Mouse (Mus musculus) liver, embryonic 14.5 days (tissue): Measurements from ENCODE around the gene Epc2. TPM values are rescaled to one million over a fixed set of nuclear protein-coding genes. Genes with fewer than 3 reads are reported as not detected.

Experiments used
- ATAC-seq: fragments of 200-750 bp; cut with Nextera tagmentation; 2 replicates; pipeline ENCODE4 v1.8.0; 2017; ENCODE audit warnings: moderate number of reproducible peaks, mild to moderate bottlenecking, moderate library complexity; ENCODE audit not compliant: insufficient read depth
- DNase-seq, 3 experiments: peaks; one replicate each; pipeline ENCODE4 v3.0.0-alpha.2; 2012 to 2013; ENCODE audit warnings: low read depth in 3 of 3, low spot score in 3 of 3
- H3K27ac ChIP-seq: fragments of 300-500 bp; sonication (generic); 2 replicates; pipeline ENCODE4 v1.5.1; 2014; ENCODE audit warnings: moderate library complexity, mild to moderate bottlenecking, control low read depth, inconsistent platforms
- H3K27me3 ChIP-seq: fragments of 300-500 bp; sonication (generic); 2 replicates; pipeline ENCODE4 v1.6.1; 2014; ENCODE audit warnings: mild to moderate bottlenecking, low read length, moderate library complexity; ENCODE audit not compliant: control insufficient read depth, insufficient read depth
- H3K36me3 ChIP-seq: fragments of 300-500 bp; sonication (generic); replicated peaks from 2 replicates; pipeline ENCODE4 v1.6.1; 2014; ENCODE audit warnings: low read depth; ENCODE audit not compliant: control insufficient read depth, insufficient read depth
- H3K4me1 ChIP-seq, 2 experiments: fragments of 200-500 bp in 1 of 2; fragments of 300-500 bp in 1 of 2; sonication (generic) in 1 of 2; replicated peaks; 2 replicates each; pipeline ENCODE4 v1.6.1; 2012 to 2014; ENCODE audit warnings: antibody characterized with exemption in 1 of 2, inconsistent platforms in 1 of 2, low read length in 1 of 2; ENCODE audit not compliant: control insufficient read depth in 2 of 2, insufficient read depth in 2 of 2
- H3K4me2 ChIP-seq: fragments of 300-500 bp; sonication (generic); 2 replicates; pipeline ENCODE4 v1.6.1; 2014; ENCODE audit warnings: low read depth, mild to moderate bottlenecking, control low read depth, moderate library complexity
- H3K4me3 ChIP-seq, 2 experiments: fragments of 200-500 bp in 1 of 2; fragments of 300-500 bp in 1 of 2; sonication (generic) in 1 of 2; 2 replicates each; pipeline ENCODE4 v1.5.1; 2012 to 2014; ENCODE audit warnings: low read depth in 2 of 2, low read length in 2 of 2, mild to moderate bottlenecking in 2 of 2, control low read depth in 1 of 2, inconsistent platforms in 1 of 2, moderate library complexity in 1 of 2; ENCODE audit not compliant: insufficient read depth in 1 of 2
- H3K9ac ChIP-seq: fragments of 300-500 bp; sonication (generic); replicated peaks from 2 replicates; pipeline ENCODE4 v1.6.1; 2014; ENCODE audit warnings: mild to moderate bottlenecking, control low read depth, moderate library complexity
- H3K9me3 ChIP-seq: fragments of 300-500 bp; sonication (generic); 2 replicates; pipeline ENCODE4 v1.6.1; 2016; ENCODE audit warnings: low read length, mixed read lengths; ENCODE audit not compliant: control insufficient read depth
- CTCF ChIP-seq: IDR thresholded peaks from 2 replicates; pipeline ENCODE4 v1.5.1; 2016; ENCODE audit warnings: antibody characterized with exemption, low read depth, control low read depth
- EP300 ChIP-seq: IDR thresholded peaks from 2 replicates; pipeline ENCODE4 v1.6.1; 2016; ENCODE audit warnings: antibody characterized with exemption, low read depth
- WGBS: fragments of 180-500 bp; shearing (Covaris S2); extraction: QIAGEN DNeasy Blood & Tissue Kit; methylation state at CpG from one replicate; pipeline ENCODE4 v1.1.7; 2014; ENCODE audit not compliant: insufficient replicate concordance; 5-methylcytosine and 5-hydroxymethylcytosine counted together
- polyA plus RNA-seq, 2 experiments: library from polyadenylated mRNA; depleted of rRNA in 1 of 2; stranded (reverse) in 1 of 2; unstranded in 1 of 2; fragments of >200 nt; fragmentation: Nextera tagmentation in 1 of 2; extraction: Ambion mirVana in 1 of 2; gene quantifications; 2 replicates each; pipeline versions ENCODE4 v1.2.1 to v1.2.3; 2012 to 2014

The Epc2 gene
- polyA plus RNA-seq, 2 experiments: 1.9 to 4.2 TPM

DNA sequence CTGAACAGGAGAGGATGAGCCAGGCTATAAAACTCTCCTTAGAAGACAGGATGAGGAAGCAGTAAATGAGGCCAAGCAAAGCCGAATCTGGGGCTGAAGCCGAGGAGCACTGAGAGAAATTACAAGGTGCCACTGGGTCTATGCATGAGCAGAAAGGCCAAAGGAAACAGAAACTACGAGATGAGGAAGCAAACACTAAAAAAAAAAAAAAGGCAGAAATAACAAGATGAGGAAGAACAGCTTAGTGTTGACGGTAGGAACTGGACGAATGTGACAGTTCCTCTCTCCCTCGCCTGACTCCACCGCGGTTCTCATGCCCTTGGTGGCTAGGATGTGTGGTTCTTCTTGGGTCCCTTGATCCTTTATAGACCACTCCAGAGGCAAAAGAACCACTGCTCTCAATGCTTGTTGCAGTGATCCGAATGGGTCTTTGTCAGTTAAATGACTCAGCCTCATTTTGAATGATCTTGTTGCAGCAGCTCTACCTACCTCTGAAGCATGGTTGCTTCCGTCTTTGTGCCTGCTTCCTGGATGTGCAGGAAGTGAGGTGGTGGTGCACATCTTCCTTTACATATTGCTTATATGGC, 34.2 kb upstream of the Epc2 start:
- Histone ChIP-seq H3K27me3 (no peaks in the 10 kb centered on the region), H3K4me3 (no peak overlapping the region), H3K4me2 (no peak overlapping the region), H3K36me3 (no peaks in the 10 kb centered on the region), H3K9me3 (no peaks in the 10 kb centered on the region), H3K27ac (no peak overlapping the region), H3K9ac (no peak overlapping the region), H3K4me1 (peaks cover 0 to 7% of the 10 kb centered on the region in 2 experiments; a peak in 2 of 4 replicates)
- TF ChIP-seq CTCF (no peak), EP300 (no peak)
- DNase-seq (peak in 1 of 3 experiments; percentile 24), ATAC-seq (no peak)
- 7% methylated on average over 10 of the region's 10 CpGs for WGBS

DNA sequence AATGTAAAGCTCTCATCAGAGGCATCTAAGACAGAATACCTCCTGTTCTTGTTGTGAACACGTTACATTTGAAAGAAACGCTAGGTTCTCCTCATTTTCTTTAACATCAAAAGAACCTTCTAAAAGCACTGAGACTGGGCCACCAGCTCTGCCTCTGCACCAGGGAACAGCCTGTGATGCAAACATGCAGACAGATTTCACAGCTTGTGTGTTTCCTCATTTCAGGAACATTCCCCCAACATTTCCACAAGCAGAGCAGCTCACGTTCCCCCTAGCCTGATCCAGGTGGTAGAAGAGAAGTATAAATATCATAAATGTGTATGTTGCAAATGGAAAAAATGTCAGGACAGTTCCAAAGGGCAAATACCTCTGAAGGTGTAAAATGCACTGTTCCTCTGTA, 30.9 kb upstream of the Epc2 start:
- no peaks in the 10 kb centered on the region for H3K27me3 ChIP-seq
- WGBS: 67% methylated on average over 3 of the region's 3 CpGs
- DNase-seq: no peak

DNA sequence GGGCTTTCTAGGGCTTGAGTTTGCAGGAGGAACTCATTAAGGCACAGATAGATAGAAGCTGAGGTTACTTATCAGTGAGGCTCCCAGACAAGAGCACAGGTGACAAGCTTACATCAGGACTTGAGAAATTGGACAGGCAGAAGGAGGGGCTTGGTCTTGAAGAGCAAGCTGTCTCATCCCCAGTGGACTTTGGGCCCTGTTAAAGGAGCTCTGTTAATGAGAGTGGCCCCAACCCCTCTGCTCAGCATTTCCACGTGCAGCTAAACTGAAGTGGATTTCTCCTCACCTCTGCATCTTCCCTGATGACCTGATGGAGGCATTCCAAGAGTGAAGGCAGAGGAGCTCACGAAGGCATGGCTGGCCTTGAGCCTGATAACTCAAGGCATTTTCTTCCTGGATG, 27.4 kb upstream of the Epc2 start:
- H3K36me3 ChIP-seq: no peaks in the 10 kb centered on the region
- H3K4me2 ChIP-seq: no peak overlapping the region
- no peak for TF ChIP-seq EP300
- H3K9ac ChIP-seq: no peak overlapping the region
- no peaks in the 10 kb centered on the region for H3K4me1 ChIP-seq
- 39% methylated on average over 2 of the region's 2 CpGs for WGBS
- no peaks in the 10 kb centered on the region for H3K27me3 ChIP-seq
- H3K9me3 ChIP-seq: no peaks in the 10 kb centered on the region
- no peak overlapping the region for H3K4me3 ChIP-seq
- ATAC-seq (no peak), DNase-seq (no peak)
- no peak overlapping the region for H3K27ac ChIP-seq

More for the DNA sequence above, 30.9 kb upstream of the Epc2 start:
- Histone ChIP-seq H3K4me1 (peaks cover 0 to 7% of the 10 kb centered on the region in 2 experiments; a peak in 2 of 4 replicates), H3K27ac (no peak overlapping the region), H3K4me2 (no peak overlapping the region), H3K36me3 (no peaks in the 10 kb centered on the region), H3K9me3 (no peaks in the 10 kb centered on the region), H3K4me3 (no peak overlapping the region), H3K9ac (no peak overlapping the region)
- TF ChIP-seq CTCF (no peak), EP300 (no peak)
- no peak for ATAC-seq

DNA sequence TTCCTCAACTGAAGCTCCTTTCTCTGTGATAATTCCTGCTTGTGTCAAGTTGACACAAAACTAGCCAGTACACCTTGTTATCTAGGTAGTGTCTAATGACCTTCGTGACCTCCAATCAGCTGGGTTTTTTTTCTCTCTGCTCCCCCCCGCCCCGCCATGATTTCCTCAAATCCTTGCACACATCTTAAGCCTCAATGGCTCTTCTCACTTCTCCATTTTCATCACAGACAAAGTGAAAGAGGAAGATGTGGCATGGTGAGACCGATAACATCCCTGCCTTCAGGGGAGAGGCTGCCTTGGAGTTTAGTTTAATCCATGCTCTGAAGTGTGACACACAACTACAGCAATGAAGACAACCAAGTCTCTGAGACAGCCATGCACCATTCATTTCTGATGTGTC, 26.5 kb upstream of the Epc2 start:
- DNase-seq: peak in 2 of 3 experiments; percentile 1 to 7
- WGBS: 19% methylated on average over 4 of the region's 4 CpGs

DNA sequence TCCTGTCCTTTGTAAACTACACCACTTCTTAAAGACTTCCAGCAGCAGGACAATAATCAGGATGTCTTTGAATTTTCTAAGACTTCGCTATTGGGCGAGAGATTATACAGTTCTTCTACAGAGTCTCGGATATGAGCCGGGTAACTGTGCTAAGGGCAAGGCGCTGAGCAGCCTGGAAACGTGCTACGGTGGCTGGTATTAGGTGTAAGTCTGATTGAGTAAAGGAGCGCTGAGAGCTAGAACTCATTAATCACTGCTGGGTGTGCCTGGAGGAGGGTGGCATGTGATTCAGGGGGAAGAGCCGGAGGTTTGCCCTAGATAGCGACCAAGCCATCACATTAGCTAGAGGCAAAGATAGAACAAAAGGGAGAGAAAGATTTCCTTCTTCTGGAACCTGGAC, 25.1 kb upstream of the Epc2 start:
- Histone ChIP-seq H3K4me3 (no peak overlapping the region), H3K4me2 (no peak overlapping the region), H3K9me3 (no peaks in the 10 kb centered on the region), H3K27ac (no peak overlapping the region), H3K36me3 (no peaks in the 10 kb centered on the region), H3K4me1 (no peaks in the 10 kb centered on the region), H3K9ac (no peak overlapping the region), H3K27me3 (no peaks in the 10 kb centered on the region)
- WGBS: 71% methylated on average over 10 of the region's 10 CpGs
- DNase-seq (no peak), ATAC-seq (no peak)
- TF ChIP-seq CTCF (no peak), EP300 (no peak)

More for the DNA sequence above, 26.5 kb upstream of the Epc2 start:
- TF ChIP-seq EP300 (no peak), CTCF (no peak)
- Histone ChIP-seq H3K9ac (no peak overlapping the region), H3K4me1 (no peaks in the 10 kb centered on the region), H3K9me3 (no peaks in the 10 kb centered on the region), H3K27me3 (no peaks in the 10 kb centered on the region), H3K27ac (no peak overlapping the region), H3K4me3 (no peak overlapping the region), H3K4me2 (no peak overlapping the region), H3K36me3 (no peaks in the 10 kb centered on the region)
- no peak for ATAC-seq
